Mouse (Mus musculus) heart, adult 2 months (tissue): ENCODE results near the gene Castor1.
A peak's percentile ranks its signal among the peaks of the same experiment; 100 is the strongest.

Source experiments
- CTCF ChIP-seq: fragments of 200-600 bp; IDR thresholded peaks from 2 replicates; pipeline ENCODE4 v1.8.1; 2022; ENCODE audit warnings: antibody characterized with exemption, mild to moderate bottlenecking, moderate library complexity
- EP300 ChIP-seq: fragments of 200-500 bp; IDR thresholded peaks from 2 replicates; pipeline ENCODE4 v1.6.1; 2011; ENCODE audit warnings: low read depth, low read length, control low read depth; ENCODE audit not compliant: insufficient read depth
- POLR2A ChIP-seq: fragments of 200-500 bp; IDR thresholded peaks from 2 replicates; pipeline ENCODE4 v1.6.1; 2011; ENCODE audit warnings: mild to moderate bottlenecking, low read depth, low read length, control low read depth; ENCODE audit not compliant: insufficient read depth

DNA sequence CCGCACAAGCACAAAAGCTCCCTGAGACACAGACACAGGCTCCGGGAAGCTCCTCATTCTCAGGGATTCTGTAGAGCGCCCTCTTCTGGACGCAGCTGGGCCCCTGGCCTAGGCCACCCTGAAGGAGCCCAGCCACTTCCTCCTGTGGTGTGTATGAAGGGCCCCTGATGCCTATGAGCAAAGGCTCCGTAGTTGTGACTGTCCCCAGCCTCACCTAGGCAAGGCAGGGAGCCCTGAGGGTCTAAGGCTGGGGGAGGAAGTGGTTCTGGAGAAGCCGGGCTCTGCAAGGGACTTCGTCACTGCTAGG lies 43.1 kb downstream of the Castor1 start:
- TF ChIP-seq POLR2A = no peak
- peak; percentile 65 for TF ChIP-seq CTCF
- no peak for TF ChIP-seq EP300
